Mouse (Mus musculus) brain, embryonic 14.5 days (tissue): ENCODE results near the gene Pemt. TPM values are rescaled to one million over a fixed set of nuclear protein-coding genes. Genes with fewer than 3 reads are reported as not detected.
A peak's percentile ranks its signal among the peaks of the same experiment; 100 is the strongest.

Source experiments
- DNase-seq: peaks from one replicate; pipeline ENCODE4 v3.0.0-alpha.2; 2011; ENCODE audit warnings: low read depth
- CTCF ChIP-seq: fragments of 200-500 bp; IDR thresholded peaks from 2 replicates; pipeline ENCODE4 v1.5.1; 2012; ENCODE audit warnings: inconsistent platforms, mild to moderate bottlenecking, moderate library complexity, borderline replicate concordance; ENCODE audit not compliant: insufficient read depth, insufficient read length; ENCODE audit errors: extremely low read depth
- POLR2A ChIP-seq: fragments of 200-500 bp; IDR thresholded peaks from 2 replicates; pipeline ENCODE4 v1.6.1; 2012; ENCODE audit warnings: mild to moderate bottlenecking, inconsistent platforms, borderline replicate concordance; ENCODE audit not compliant: poor library complexity, insufficient read depth, insufficient read length, severe bottlenecking; ENCODE audit errors: extremely low read depth
- polyA plus RNA-seq: library from polyadenylated mRNA; depleted of rRNA; stranded (reverse); fragments of >200 nt; gene quantifications from 2 replicates; pipeline ENCODE4 v1.2.3, GENCODE M21; 2012

Pemt gene
- polyA plus RNA-seq, 1 experiment: 5.9 TPM

GRCm38 (mm10) chr11:60073121-60073520, 26.8 kb upstream of the Pemt start:
- DNase-seq: no peak
- TF ChIP-seq POLR2A: no peak
- no peak for TF ChIP-seq CTCF

DNA sequence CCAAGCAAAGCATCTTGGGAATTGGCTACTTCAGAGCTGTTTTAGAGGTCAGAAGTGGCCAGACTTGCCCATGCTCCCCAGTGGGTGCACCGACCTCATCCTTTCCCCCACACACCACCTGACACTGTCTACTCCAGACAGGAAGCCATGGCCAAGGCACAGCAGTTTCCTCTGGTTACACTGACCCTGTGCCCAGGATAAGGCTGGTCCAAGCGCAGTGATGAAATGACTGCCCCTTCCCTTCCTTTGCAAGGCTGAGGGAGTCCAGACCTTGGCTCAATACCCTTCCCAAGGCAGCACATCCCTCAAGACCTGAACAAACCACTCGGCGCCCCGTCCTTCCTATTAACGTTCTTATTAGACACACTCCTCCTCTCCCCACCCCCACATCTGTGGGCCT, 24.9 kb upstream of the Pemt start:
- TF ChIP-seq POLR2A (no peak), CTCF (no peak)
- no peak for DNase-seq

DNA sequence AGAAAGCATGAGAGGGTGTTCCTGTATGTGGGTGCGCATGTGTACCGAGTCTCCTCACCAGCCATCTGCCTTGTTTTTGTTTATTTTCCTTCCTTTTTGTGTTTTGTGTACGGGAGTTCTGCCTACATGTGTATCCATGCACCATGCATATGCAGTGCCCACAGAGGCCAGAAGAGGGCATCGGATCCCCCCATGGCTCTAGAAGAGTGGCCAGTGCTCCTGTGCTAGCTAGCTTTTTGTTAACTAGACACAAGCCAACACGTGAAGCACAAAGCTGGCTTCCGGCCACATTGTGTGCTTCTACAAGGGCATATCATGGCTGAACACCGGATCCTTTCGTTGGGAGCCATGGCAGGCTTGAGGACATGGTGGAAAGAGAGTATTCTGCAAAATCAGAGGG, 24.3 kb upstream of the Pemt start:
- TF ChIP-seq POLR2A: no peak
- TF ChIP-seq CTCF: peak; percentile 81

GRCm38 (mm10) chr11:60068631-60069030, 22.3 kb upstream of the Pemt start:
- DNase-seq: no peak
- no peak for TF ChIP-seq CTCF
- no peak for TF ChIP-seq POLR2A

More for the DNA sequence above, 24.3 kb upstream of the Pemt start:
- DNase-seq: peak; percentile 79

DNA sequence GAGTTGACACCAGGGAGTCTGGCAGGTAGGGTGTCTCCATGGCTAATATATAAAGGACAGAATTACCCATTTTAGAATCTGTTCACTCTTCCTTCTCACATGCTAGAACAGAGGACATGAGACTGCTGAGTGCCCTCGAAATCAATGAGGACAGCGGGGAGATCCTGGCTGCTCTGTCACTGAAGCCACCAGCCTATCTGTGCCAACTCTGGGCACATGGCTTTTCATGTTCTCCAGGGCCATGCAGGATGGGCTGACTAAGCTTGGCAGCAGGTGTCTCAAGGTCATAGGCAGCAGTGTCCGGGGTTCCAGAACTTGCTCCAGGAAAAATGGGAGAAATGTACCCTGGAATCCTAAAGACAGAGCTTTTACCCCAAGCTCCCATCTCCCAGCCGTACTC, 21.4 kb upstream of the Pemt start:
- DNase-seq: no peak
- TF ChIP-seq POLR2A (no peak), CTCF (no peak)

GRCm38 (mm10) chr11:60065267-60065666, 19.0 kb upstream of the Pemt start:
- TF ChIP-seq POLR2A: no peak
- no peak for TF ChIP-seq CTCF
- DNase-seq: peak; percentile 19

GRCm38 (mm10) chr11:60061504-60062006, 15.3 kb upstream of the Pemt start:
- TF ChIP-seq CTCF: no peak
- no peak for TF ChIP-seq POLR2A
- DNase-seq: no peak

DNA sequence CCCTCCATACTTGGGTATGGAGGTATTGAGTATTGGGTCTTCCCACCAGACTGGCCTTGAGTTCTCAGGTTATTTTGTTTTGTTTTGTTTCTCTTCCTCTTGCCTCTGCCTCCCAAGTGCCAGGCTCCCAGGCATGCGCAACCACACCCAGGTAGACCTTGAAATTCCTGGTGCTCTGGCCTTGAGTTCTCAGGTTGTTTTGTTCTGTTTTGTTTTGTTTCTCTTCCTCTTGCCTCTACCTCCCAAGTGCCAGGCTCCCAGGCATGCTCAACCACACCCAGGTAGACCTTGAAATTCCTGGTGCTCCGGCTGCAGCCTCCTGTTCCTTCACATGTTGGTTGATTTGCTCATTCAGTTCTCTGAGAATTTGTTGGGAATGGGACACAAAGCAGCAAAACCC, 13.7 kb upstream of the Pemt start:
- no peak for TF ChIP-seq POLR2A
- TF ChIP-seq CTCF: no peak

DNA sequence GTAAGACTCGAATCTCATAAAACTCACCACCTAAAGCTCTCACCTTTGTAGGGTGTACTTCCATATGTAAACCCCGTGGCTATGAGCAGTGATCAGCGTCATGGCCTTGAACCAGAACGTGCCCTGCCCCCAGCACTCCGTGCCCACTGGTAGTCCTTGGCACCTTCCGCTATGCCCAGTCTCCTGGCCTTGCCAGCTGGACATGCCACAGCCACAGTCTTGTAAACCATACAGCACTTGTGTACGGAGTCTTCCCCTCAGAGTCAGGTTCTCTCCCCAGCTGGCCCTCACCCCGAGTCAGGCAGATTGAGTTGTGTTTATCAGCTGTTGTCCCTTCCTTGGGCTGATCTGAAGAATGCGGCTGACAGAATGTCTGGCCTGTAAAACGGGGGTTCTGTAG, 12.2 kb upstream of the Pemt start:
- DNase-seq: no peak
- TF ChIP-seq POLR2A (no peak), CTCF (no peak)

More for the DNA sequence above, 13.7 kb upstream of the Pemt start:
- no peak for DNase-seq

DNA sequence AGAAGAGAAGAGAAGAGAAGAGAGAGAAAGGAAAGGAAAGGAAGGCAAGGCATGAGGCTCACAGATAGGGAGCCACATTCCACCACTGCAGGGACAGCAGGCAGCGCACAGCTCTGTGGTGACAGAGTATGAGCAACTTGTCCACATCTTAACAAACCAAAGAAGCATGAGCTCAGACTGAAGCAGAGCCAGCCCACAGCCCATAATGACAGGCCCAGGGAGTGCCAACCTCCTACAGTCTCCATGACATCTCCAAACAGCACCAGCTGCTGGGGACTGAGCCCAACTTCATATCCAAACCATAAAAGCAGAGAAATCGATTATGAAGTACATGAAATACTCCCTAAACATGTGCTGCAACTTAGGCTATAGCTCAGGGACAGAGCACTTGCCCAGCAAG, 11.7 kb upstream of the Pemt start:
- TF ChIP-seq CTCF: no peak
- TF ChIP-seq POLR2A: no peak
- no peak for DNase-seq

DNA sequence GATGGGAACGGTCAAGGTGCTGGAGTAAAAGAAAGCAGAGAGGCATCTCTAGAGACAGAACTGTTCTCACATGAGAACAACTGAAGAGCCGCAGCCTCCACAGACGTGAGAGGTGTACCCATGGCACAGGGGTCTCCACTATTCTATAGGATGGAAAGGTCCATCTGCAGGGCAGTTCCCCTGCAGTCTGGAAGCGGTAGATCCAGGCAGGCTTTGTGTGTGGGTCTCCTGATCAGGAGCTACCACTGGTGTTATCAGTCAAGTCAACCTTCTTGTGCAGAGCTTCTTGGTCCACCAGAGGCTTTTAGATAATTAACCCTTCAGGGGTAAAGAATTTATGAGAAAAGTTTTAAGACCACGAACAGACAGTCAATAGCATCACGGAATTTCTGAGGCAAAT, 10.2 kb upstream of the Pemt start:
- DNase-seq: no peak
- TF ChIP-seq POLR2A: no peak
- TF ChIP-seq CTCF: no peak

DNA sequence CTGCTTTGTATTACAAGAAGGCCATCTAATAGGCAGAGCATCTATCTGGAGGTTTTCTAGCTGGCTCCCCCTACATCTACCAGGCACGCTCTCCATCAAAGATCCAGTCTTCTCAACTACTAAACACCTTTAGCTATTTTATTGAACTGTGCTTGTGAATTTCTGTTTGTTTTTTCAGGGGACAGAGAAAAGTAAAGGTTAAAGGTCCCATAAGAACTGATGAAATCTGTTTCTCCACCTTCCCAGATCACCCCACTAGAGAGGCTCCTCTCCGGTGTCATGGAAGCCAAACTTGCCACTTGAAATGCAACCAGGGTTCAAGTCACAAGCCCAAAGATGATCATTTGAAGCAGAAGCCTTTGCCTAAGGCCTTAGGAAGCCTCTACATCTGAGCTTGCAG, 2.6 kb upstream of the Pemt start:
- no peak for DNase-seq
- TF ChIP-seq POLR2A (no peak), CTCF (no peak)

- TF ChIP-seq CTCF: no peak
- TF ChIP-seq POLR2A: no peak
Measured at GRCm38 (mm10) chr11:60045676-60046057, 622 bp downstream of the Pemt start.

DNA sequence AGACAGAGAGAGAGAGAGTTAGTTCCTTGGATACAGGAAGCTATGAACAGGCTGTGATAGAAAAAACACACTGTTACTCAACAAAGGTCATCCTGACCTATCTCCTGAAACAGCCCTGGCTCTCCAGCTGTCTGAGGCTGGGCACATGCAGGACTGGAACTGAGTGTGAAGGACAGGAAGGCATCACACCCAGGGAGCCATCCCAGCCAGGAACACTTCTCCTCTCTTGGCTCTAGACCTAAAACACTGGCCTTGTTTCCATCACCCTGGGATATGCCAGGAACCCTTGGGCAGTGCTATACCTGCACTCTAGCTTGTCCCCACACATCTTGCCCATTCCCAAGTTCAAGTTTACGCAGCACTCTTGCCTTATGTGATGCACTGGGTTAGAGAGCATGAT, 1.5 kb downstream of the Pemt start:
- no peak for TF ChIP-seq POLR2A
- TF ChIP-seq CTCF: no peak
- DNase-seq: no peak

More at GRCm38 (mm10) chr11:60045676-60046057, 622 bp downstream of the Pemt start:
- DNase-seq: no peak

DNA sequence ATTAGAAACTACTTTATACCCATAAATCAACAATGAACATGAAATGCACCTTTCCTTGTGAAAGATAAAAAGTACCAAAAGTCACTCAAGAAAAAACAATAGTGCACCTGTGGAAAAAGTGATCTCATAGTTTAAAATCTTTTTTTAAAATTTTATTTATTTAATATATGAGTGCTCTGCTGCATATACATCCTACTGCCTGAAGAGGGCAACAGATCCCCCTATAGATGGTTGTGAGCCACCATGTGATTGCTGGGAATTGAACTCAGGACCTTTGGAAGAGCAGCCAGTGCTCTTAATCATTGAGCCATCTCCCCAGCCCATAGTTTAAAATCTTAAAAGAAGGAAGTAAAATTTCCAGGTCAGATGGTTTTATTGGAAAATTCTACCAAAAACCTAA, 4.0 kb downstream of the Pemt start:
- DNase-seq: no peak
- TF ChIP-seq CTCF (no peak), POLR2A (no peak)
